Mouse (Mus musculus): ENCODE measurements around the gene Coro1c.

DNA sequence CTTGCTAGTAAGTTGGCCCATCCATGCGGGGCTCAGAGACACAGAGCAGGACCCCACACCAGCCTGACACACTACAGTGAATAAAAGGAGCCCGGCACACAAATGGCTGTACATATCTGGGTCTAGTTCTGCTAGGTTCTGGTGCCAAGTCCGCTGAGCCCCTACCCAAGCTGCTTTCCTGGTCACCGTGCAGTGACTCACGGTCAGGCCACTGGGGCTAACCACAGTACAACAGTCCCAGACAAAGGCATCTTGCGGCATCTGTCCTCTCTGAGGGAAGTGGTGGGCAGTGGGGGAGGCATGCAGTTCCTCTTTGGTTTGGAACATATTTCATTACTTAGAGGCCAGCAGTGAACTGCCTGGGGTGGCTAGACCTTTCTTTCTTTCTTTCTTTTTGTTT is 36.6 kb upstream of the Coro1c start:
- no peak for TF ChIP-seq EP300 (optimal IDR thresholded peaks at IDR 0.05)
- TF ChIP-seq CTCF (IDR thresholded peaks at IDR 0.05; ENCODE audit: low read depth): no peak

Data from stomach, postnatal 0 days (tissue).